Mouse (Mus musculus) left cerebral cortex, postnatal 25 days (tissue): ENCODE measurements at regions not wholly inside any gene's neighbourhood (a gene's known extent, or its start where the extent isn't known, plus 50 kb on each side); places are given as distances from the start of the nearest gene placed in this dataset.

Experiments used
- DNase-seq, 2 experiments: peaks; one replicate each; pipeline ENCODE4 v3.0.0; 2022; ENCODE audit warnings: low spot score in 2 of 2, mixed read lengths in 1 of 2
- intact Hi-C: fragments of 180-260 bp; cut with DNase I; formaldehyde crosslinking; loops from one replicate; pipeline ENCODE4 v1.15.1; 2025

GRCm38 (mm10) chr9:69667064-69667533 is 93.6 kb downstream of the Foxb1 start:
- no peak for DNase-seq
- intact Hi-C loops = no loop called here

GRCm38 (mm10) chr9:69664201-69664600 is 96.5 kb downstream of the Foxb1 start:
- intact Hi-C loops = no loop called here
- DNase-seq = no peak

GRCm38 (mm10) chr9:69662394-69662793 is 98.3 kb downstream of the Foxb1 start:
- DNase-seq = no peak
- intact Hi-C loops = no loop called here

- intact Hi-C loops = no loop called here
- DNase-seq = no peak
These were observed 102.5 kb downstream of the Foxb1 start for GRCm38 (mm10) chr9:69658276-69658675.

- DNase-seq = no peak
- intact Hi-C loops = no loop called here
These were observed 104.7 kb downstream of the Foxb1 start for GRCm38 (mm10) chr9:69656053-69656452.

GRCm38 (mm10) chr9:69652106-69652505 is 108.6 kb downstream of the Foxb1 start:
- intact Hi-C loops = no loop called here
- no peak for DNase-seq

GRCm38 (mm10) chr9:69651608-69652007 is 109.1 kb downstream of the Foxb1 start:
- DNase-seq = no peak
- intact Hi-C loops = no loop called here

GRCm38 (mm10) chr9:69642591-69642990 is 118.1 kb downstream of the Foxb1 start:
- intact Hi-C loops = no loop called here
- DNase-seq = no peak

- peak; percentile 23 to 47 for DNase-seq
- intact Hi-C loops = loop anchor here (2.0 to 5.0 kb wide), 2 partner anchors 116 to 363 kb away; no protein-coding TSS in a partner anchor
These were observed 137.4 kb downstream of the Foxb1 start for GRCm38 (mm10) chr9:69623312-69623711.

- intact Hi-C loops = loop anchor here (5.0 kb wide), 1 partner anchor 114 kb away; no protein-coding TSS in a partner anchor
These were observed 139.7 kb downstream of the Foxb1 start for GRCm38 (mm10) chr9:69621006-69621405.

GRCm38 (mm10) chr9:69617328-69617727 is 143.4 kb downstream of the Foxb1 start:
- peak in 1 of 2 experiments; percentile 19 for DNase-seq
- intact Hi-C loops = loop anchor here (5.0 kb wide), 1 partner anchor 100 kb away; no protein-coding TSS in a partner anchor

More at GRCm38 (mm10) chr9:69621006-69621405, 139.7 kb downstream of the Foxb1 start:
- no peak for DNase-seq

- no peak for DNase-seq
- intact Hi-C loops = no loop called here
These were observed 144.1 kb downstream of the Anxa2 start for GRCm38 (mm10) chr9:69597472-69597871.

- DNase-seq = no peak
- intact Hi-C loops = no loop called here
These were observed 139.1 kb downstream of the Anxa2 start for GRCm38 (mm10) chr9:69592329-69593062.

- intact Hi-C loops = no loop called here
These were observed 135.4 kb downstream of the Anxa2 start for GRCm38 (mm10) chr9:69588846-69589245.

GRCm38 (mm10) chr9:69587096-69587495 is 133.7 kb downstream of the Anxa2 start:
- DNase-seq = no peak
- intact Hi-C loops = no loop called here

More at GRCm38 (mm10) chr9:69588846-69589245, 135.4 kb downstream of the Anxa2 start:
- DNase-seq = no peak

- no peak for DNase-seq
- intact Hi-C loops = no loop called here
These were observed 127.8 kb downstream of the Anxa2 start for GRCm38 (mm10) chr9:69581236-69581635.

- DNase-seq = no peak
- intact Hi-C loops = no loop called here
These were observed 124.4 kb downstream of the Anxa2 start for GRCm38 (mm10) chr9:69577661-69578405.

GRCm38 (mm10) chr9:69575386-69575785 is 122.0 kb downstream of the Anxa2 start:
- intact Hi-C loops = no loop called here
- no peak for DNase-seq

- DNase-seq = peak; percentile 9 to 53
- intact Hi-C loops = no loop called here
These were observed 115.3 kb downstream of the Anxa2 start for GRCm38 (mm10) chr9:69568631-69569230.

- DNase-seq = no peak
- intact Hi-C loops = no loop called here
These were observed 114.8 kb downstream of the Anxa2 start for GRCm38 (mm10) chr9:69568222-69568621.
